ENCODE assay signal across 11 mouse cellular contexts in genomic region chr5:107157384-107157783, GRCm38 (mm10).
DNase-seq lines count a peak whose midpoint lies in the region; ATAC-seq lines count a peak whose summit lies in the region.
"Had no signal": no experiment of that assay in that cellular context is flagged by ENCODE, and none has a peak within 500 bp of the region (broad histone marks: within the 10 kb centered on the region; RNA-seq: fewer than 3 reads in every experiment).

No protein-coding gene starts in this region.

- no peaks in the 10 kb centered on the region for H3K27me3 ChIP-seq in kidney, embryonic 14.5 days (ENCODE audit: control insufficient read depth, insufficient read depth, low read length)
- H3K27me3 ChIP-seq: hindbrain, embryonic 15.5 days; liver, embryonic 13.5 days had no signal

- peak overlapping the region; percentile 42; the same call in 1 of the 2 replicates for H3K27ac ChIP-seq in kidney, embryonic 14.5 days (ENCODE audit: low read depth, low read length)
- H3K27ac ChIP-seq: hindbrain, embryonic 15.5 days; liver, embryonic 13.5 days had no signal

- ATAC-seq in kidney, embryonic 14.5 days (ENCODE audit: low FRiP score, low TSS enrichment) = peak; percentile 69
- ATAC-seq: activated CD4-positive, CD25-positive, alpha-beta regulatory T cell, adult 4 months had no signal

- H3K9ac ChIP-seq in kidney, embryonic 14.5 days (ENCODE audit: low read depth, low read length) = no peak overlapping the region
- H3K9ac ChIP-seq: hindbrain, embryonic 15.5 days; liver, embryonic 13.5 days had no signal

- H3K4me1 ChIP-seq in kidney, embryonic 14.5 days (ENCODE audit: control insufficient read depth, insufficient read depth, low read length) = peaks cover 23% of the 10 kb centered on the region

- WGBS in kidney, embryonic 14.5 days = 31% methylated on average over 9 of the region's 9 CpGs

- no peaks in the 10 kb centered on the region for H3K36me3 ChIP-seq in kidney, embryonic 14.5 days (ENCODE audit: control insufficient read depth, insufficient read depth, low read length)
- H3K36me3 ChIP-seq: hindbrain, embryonic 15.5 days had no signal

- no peaks in the 10 kb centered on the region for H3K9me3 ChIP-seq in kidney, embryonic 14.5 days (ENCODE audit: control insufficient read depth, low read length)
- H3K9me3 ChIP-seq: hindbrain, embryonic 15.5 days; liver, embryonic 13.5 days had no signal

- H3K4me3 ChIP-seq in kidney, embryonic 14.5 days (ENCODE audit: low read length) = no peak overlapping the region
- H3K4me3 ChIP-seq: hindbrain, embryonic 15.5 days; liver, embryonic 13.5 days had no signal

- H3K4me2 ChIP-seq in kidney, embryonic 14.5 days (replicated peaks; ENCODE audit: low read depth, low read length) = no peak overlapping the region
- H3K4me2 ChIP-seq: hindbrain, embryonic 15.5 days; liver, embryonic 13.5 days had no signal

- DNase-seq in adrenal gland, adult (ENCODE audit: inconsistent age in 2 of 2, low spot score in 1 of 2) = peak; percentile 72 to 90
- no peak for DNase-seq in adrenal gland, adult 18-20 months (ENCODE audit: low spot score in 2 of 2)
- peak; percentile 64 for DNase-seq in urinary bladder, postnatal 14 days (ENCODE audit: low spot score)
- no peak for DNase-seq in urinary bladder, adult 2 months (ENCODE audit: low spot score)
- DNase-seq in yolk sac, embryonic 10.5 days (ENCODE audit: low spot score) = peak; percentile 11
- no peak for DNase-seq in cerebellum, postnatal 14 days
- DNase-seq in MN1 (ENCODE audit: low spot score) = no peak
- DNase-seq: liver, embryonic 13.5 days had no signal

Comparison
In these comparisons a context has a peak if more than half of its experiments do, and no peak if none do; other contexts are left out.
1. DNase-seq: peak in adrenal gland, adult (2 of 2), urinary bladder, postnatal 14 days (single experiment) and yolk sac, embryonic 10.5 days (single experiment); none in adrenal gland, adult 18-20 months (0 of 2), urinary bladder, adult 2 months (single experiment), cerebellum, postnatal 14 days (0 of 2) and MN1 (single experiment).